Mouse (Mus musculus): Measurements from ENCODE around the gene Clip4.
A peak's percentile ranks its signal among the peaks of the same experiment; 100 is the strongest.

GRCm38 (mm10) chr17:71872976-71873375 is 104.7 kb downstream of the Clip4 start:
- TF ChIP-seq CTCF (IDR thresholded peaks at IDR 0.05; ENCODE audit: extremely low read depth, insufficient read length, insufficient replicate concordance, low read depth, low read length) (peak; percentile 54; the same call in 1 of the 2 replicates), POLR2A (IDR thresholded peaks at IDR 0.05; ENCODE audit: low read depth, low read length) (no peak)
